Mouse (Mus musculus) effector memory CD4-positive, alpha-beta T cell, adult 5 months (primary cell): Measurements from ENCODE around the gene Coq10b. TPM values are rescaled to one million over a fixed set of nuclear protein-coding genes. Genes with fewer than 3 reads are reported as not detected.

Experiments
- polyA plus RNA-seq: library from polyadenylated mRNA; unstranded; fragments of 100-300 nt; shearing (Covaris generic); gene quantifications from one replicate; pipeline ENCODE4 v1.2.1, GENCODE M21; 2017

Gene Coq10b
- 368 TPM for polyA plus RNA-seq

DNA sequence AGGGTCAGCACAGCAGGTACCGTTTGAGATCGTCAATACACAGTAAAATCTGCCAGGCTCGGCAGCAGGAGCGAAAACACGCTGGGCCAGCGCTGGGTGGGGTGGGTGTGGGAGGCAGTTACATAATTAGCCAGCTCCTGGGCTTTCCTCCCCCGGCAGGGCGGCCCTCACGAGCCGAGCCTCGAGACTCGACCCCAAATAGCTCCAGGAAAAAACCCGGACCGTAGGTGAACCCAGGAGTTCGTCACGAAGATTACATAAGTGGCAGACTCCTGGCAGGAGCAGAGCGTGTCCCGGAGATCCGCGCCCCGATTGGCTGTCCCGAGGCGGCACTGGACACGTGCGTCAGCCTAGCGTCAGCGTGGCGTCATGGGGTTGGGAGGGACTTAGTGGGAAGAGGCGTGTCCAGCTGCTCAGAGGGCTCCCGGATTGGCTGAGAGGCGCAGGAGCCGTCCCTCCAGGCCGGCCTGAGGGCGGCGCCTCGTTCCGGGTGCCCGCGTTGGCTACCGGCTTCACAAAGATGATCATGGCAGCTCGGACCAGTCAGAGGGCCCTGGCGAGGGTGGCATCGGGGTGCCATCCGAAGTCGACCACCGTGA is at the start of gene Coq10b:
Gene Coq10b (plus strand): TSS at position 416 of the 599 bp plus-strand sequence.

DNA sequence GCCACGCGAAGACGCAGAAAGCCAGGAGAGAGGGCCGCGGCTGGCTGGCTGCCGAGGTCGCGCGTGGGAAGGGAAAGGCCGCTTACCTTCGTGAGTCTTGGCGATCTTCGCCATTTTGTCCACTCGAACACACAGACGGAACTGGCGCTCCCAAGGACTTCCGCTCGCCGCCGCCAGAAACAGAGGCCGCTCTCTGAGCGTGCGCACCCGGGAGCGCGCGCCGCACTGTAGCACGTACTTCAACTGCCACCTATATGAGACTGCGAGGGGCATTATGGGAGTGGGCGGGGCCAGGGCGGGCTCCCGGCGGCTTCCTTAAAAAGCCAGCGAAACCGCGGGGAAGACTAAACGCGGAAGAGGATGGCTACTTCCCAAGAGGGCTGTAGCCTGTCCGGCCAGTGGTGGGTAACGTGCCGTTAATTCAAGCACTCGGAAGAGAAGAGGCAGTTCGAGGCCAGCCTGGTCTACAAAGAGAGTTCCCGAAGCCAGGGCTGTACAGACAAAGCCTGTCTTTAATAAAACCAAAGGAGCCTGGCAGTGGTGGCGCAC is 25.2 kb upstream of the Coq10b start, which contains the start of gene Sf3b1:
Gene Sf3b1 (minus strand): TSS at position 229 of the 549 bp plus-strand sequence.

DNA sequence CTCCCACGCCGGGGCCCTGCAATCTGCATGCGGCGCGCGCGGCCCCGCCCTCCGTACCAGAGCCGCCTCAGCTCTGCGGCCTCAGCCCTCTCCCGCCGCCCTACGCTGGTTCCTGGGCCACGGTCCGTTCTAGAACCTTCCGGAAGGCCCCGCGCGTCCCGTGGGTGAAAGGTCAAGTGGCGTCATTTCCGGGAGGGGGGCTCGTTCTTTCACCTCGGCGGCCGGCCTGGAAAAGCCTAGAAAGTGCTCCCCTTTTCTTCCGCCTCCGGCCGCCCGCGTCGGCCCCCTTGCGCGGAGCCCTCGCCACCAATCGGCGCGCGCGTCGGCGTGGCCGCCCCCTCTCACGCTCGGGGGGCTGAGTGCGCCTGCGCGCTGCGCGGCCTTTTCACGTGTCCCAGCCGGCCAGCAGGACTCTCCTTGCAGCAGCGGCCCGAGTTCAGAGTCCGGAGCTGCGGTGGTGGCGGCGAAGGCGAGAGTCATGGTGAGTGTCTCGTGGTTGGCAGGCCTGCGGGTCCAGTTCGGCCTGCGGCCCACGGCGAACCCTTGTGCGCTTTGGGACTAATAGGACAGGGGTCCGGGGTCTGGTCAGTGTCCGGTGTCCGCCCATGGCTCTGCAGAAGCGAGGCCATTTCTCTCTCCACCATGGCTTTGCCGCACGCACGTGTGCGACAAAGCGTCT is 35.5 kb downstream of the Coq10b start, which contains the start of the genes Hspe1 and Hspd1:
Gene Hspe1 (plus strand): TSS at position 201 of the 679 bp plus-strand sequence.
Gene Hspd1 (minus strand): TSS at position 312 of the 679 bp plus-strand sequence.

Other genes with a start within 250 kb of the Coq10b start
- gene Ankrd44, start 126.4 kb upstream of the Coq10b start, polyA plus RNA-seq, result 452 TPM
- 727 TPM for gene Sf3b1, start 25.3 kb upstream of the Coq10b start, polyA plus RNA-seq
- gene Hspe1, start 35.4 kb downstream of the Coq10b start, polyA plus RNA-seq, result 266 TPM
- gene Hspd1, start 35.5 kb downstream of the Coq10b start, polyA plus RNA-seq, result 160 TPM
- 130 TPM for gene Mob4, start 78.5 kb downstream of the Coq10b start, polyA plus RNA-seq
- 1.3 TPM for gene Rftn2, start 174.0 kb downstream of the Coq10b start, polyA plus RNA-seq
- gene Mars2, start 184.4 kb downstream of the Coq10b start, polyA plus RNA-seq, result 2.2 TPM